Mouse (Mus musculus) spleen, postnatal 36 days (tissue): ENCODE data around the gene Elf2.
"Not testable (repeated sequence)": the region's sequence is repeated elsewhere in the genome, so short reads cannot be mapped to it uniquely, and the experiment has no call there.

Source experiments
- DNase-seq, 2 experiments: peaks; one replicate each; pipeline ENCODE4 v3.0.0; 2022; ENCODE audit warnings: low spot score in 2 of 2, mixed read lengths in 1 of 2

Elf2 gene

DNA sequence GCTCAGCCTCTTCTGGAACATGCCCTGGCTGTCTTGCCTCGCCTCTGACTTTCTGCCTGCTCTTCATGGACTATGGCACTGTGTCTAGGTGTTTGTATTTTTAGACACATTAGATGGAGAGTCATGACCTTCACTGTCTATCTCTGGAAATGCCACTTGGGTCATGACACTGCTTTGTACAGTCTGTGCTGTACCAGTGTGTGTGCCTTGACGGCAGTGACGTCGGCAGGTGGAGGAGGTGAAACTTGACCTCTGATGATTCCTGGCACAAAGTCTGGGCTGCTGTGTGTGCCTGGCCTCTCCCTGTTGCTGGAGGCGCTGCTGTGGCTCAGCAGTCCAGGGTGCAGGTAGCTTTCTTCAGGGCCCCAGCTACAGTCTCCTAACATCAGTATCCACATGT, 107.0 kb downstream of the Elf2 start:
- no peak for DNase-seq

- DNase-seq = no peak
Measured at GRCm38 (mm10) chr3:51232205-51232910, 108.1 kb downstream of the Elf2 start.

GRCm38 (mm10) chr3:51231499-51231898, 109.0 kb downstream of the Elf2 start:
- DNase-seq = no peak

- DNase-seq = no peak
Measured at GRCm38 (mm10) chr3:51230886-51231285, 109.6 kb downstream of the Elf2 start.

DNA sequence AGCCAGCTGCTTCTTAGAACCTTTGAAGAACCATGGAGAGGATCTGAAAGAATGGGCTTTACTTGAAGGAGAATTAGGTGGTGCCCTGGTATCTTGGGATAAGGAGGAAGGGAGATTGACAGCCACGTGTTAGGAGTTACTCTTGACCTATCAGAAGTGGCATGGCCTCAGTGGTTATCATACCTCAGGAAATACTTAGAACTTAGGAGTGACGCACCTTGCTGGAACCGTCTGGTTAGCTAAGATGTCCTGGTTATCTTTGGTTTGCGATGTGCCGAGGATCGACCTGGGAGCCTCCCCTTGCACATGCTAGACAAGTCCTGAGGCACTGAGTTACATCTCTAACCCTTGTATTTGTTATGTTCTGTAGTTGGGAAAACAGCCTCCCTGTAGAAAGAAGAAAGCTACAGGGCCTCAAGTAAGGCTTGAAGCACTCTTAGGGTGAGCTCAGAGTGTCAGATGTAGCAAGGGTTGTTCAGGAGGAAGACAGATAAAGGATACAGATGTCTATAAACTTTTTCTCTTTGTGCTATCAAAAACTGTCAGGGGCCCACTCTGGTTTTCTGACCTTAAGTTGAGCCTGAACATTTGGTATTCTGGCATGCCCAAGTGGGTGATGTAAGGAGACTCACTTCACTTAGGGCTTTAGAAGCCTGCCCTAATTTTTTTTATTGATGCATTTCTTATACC, 110.2 kb downstream of the Elf2 start:
- DNase-seq = peak; percentile 29 to 48

- no peak for DNase-seq
Measured at GRCm38 (mm10) chr3:51229226-51229625, 111.2 kb downstream of the Elf2 start.

GRCm38 (mm10) chr3:51228821-51229205, 111.7 kb downstream of the Elf2 start:
- no peak for DNase-seq

GRCm38 (mm10) chr3:51228038-51228820, 112.2 kb downstream of the Elf2 start:
- peak; percentile 29 to 58 for DNase-seq

DNA sequence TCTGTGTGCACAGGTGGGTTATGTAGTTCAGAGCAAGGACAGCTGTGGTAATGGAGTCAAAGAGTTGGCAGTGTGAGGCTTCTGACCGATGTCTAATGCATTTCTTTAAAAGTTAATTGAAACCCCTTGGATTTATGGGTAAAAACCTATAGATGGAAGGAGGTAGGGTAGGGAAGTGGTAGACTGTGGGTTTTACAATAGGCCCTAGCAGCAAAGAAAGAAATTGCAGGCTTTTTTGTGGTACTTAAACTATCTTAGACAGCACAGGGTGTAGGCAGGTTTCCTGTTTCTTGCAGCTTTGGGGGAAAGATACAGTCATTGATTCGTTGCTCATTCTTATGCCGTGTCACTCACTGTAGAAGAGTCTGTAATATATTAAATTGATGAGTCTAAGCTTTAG, 113.9 kb downstream of the Elf2 start:
- DNase-seq = no peak

DNA sequence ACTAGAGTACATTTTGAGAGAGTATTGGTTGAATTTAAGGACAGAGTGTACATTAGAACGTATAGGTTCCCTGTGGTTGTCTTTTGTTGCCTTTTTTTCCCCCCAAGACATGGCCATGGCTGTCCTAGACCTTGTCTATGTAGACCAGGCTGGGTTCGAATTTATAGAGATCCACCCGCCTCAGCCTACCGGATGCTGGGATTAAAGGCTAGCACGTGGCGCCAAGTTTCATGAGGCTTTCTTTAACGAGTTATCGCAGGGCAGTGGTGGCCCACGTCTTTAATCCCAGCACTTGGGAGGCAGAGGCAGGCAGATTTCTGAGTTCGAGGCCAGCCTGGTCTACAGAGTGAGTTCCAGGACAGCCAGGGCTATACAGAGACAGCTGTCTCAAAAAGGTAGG, 114.5 kb downstream of the Elf2 start:
- no peak for DNase-seq

DNA sequence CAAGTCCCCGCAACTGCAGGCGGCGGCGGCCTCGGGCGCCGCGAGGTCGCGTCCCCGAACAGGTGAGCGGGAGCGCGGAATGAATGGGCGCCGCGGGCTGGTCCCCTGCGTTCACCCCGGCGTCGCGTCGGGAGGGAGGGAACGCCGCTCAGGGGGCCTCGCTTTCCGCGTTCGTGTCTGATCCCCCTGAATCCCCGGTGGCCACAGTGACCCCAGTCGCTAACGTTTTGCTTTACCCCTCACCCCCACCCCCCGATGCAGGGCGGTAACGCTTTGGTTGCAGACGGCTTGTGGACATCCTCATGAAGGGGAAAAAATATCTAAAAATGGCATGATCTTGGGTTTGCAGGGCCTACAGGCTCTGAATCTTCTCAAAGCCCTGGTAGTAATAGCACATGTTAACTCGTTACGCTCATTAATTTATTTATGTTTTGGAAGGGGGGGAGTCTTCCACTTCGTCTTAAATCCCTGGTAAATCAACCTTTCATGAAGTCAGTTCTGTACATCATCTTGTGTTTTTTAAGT, 115.2 kb downstream of the Elf2 start:
- DNase-seq = no peak

DNA sequence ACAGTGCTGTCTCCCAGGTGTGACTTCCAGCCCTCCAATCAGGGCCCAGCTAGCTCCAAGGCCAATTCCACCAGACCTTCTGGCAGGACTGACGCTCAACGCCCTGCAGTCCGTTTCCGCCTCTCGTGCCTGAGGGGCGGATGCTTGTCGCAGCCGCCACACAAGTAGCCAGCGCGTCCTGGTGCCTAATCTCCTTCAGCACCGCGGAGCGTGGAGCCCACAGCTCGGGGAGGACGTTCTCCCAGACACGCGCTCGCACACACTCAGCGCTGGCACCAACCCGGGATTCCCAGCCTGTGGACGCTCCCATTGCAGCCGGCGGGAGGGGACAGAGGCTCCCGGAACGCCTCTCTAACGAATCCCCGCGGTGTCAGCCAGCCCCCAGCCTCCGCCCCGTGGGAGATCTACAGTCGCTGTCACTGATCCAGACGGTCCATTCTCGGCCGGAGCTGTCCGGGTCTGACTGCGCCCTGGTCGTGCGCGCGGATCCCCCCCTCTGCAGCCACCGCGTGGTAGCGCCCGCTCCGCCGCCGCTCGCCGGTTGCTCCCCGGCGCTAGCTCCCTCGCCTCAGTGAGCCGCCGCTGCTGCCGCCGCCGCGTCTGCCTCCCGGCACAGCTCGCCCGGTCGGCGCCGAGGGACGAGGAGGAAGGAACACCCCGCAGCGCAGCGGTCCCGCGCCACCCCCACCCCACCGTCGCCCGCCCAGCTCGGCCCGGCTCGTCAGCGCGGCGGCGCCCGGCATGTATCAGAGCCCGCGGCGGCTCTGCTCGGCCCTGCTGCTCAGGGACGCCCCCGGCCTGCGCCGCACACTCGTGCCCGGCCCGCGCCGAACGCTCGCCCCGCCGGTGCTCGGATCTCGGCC, 115.9 kb downstream of the Elf2 start, which contains the start of gene Noct:
Gene Noct, plus strand, starts transcription at position 85 of the 863 bp plus-strand sequence.
- peak; percentile 81 to 85 for DNase-seq

GRCm38 (mm10) chr3:51223556-51223955, 116.9 kb downstream of the Elf2 start:
- no peak for DNase-seq

DNA sequence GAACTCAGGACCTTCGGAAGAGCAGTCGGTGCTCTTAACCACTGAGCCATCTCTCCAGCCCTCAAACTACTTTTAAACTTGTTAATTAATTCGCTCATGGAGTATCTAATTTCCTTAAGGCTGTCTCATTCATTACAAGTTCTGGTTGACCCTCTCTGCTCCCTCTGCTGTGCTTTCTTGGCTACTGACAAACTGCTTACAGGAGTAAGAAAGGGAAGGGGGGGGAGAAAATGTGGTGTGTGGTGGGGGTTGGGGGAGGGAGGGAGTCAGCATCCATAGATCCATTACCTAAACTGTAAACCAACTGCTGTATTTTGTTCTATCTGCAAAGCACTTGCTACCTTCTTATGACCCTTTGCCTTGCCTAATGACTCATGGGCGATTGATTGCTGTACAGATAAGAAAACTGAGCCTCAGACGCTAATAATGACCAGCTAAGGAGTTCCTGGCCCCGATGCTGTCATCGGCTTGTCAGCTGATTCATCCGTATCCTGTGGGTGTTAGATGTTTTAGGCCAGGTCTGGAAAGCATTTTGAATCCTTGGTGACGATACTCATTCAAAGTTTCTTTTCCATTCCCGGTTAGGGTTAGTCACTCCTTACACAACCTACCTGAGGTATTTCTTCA, 117.5 kb downstream of the Elf2 start:
- DNase-seq = no peak

- DNase-seq = no peak
Measured at GRCm38 (mm10) chr3:51222302-51222701, 118.2 kb downstream of the Elf2 start.

DNA sequence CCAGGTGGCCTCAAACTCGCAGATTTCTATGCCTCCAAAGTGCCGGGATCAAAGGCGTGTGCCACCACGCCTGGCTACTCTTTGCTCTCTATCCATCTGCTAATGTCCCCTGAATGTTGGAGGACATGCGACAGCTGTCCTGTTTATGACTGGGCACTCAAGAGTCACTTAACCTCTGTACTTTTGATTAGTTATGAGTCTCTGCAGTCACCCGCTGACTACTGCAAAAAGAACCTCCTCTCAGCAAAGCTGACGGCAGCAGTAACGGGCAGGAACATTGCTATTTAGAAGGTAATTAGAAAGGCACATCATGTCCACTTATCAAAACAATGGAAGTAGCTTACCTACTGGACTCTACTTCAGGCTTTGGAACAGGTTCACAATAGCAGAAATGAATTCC, 118.6 kb downstream of the Elf2 start:
- DNase-seq = no peak

DNA sequence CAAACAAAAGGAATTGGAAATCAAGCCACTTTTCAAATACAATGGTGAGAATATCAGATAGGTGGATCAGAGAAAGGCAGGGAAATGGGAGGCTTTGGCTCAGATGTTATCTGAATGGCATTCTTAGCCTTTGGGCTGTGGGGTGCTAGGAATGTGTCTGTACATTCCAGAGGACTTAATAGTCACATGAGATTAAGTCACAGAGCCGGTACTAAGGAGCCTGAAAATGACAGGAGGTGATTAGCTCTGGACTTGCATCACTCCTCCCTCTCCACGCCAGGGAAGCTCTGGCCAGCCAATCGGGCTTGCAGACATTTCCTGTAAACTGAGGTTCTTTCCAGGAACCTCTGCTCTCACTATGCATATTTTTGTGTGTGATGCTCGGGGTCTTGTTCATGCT, 119.6 kb downstream of the Elf2 start:
- DNase-seq = no peak

DNA sequence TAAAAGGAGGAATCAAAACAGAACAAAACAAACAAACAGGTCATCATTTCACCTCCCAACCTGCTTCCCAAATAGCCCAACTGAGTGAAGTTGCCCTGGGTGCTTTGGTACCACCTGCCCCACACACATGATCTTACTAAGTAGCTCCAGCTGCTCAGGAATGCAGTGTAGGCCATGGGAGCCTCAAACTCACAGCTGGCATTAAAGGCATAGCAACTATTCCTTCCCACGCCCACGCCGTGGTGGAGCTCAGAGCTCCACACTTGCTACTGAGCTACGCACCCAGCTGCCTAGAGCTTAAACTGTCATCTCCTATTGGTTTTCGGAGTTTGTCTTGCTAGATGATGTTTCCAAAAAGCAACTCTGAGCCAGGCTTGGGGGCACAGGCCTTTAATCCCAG, 121.2 kb downstream of the Elf2 start:
- DNase-seq = no peak

- DNase-seq = not testable (repeated sequence)
Measured at GRCm38 (mm10) chr3:51218385-51218784, 122.1 kb downstream of the Elf2 start.

DNA sequence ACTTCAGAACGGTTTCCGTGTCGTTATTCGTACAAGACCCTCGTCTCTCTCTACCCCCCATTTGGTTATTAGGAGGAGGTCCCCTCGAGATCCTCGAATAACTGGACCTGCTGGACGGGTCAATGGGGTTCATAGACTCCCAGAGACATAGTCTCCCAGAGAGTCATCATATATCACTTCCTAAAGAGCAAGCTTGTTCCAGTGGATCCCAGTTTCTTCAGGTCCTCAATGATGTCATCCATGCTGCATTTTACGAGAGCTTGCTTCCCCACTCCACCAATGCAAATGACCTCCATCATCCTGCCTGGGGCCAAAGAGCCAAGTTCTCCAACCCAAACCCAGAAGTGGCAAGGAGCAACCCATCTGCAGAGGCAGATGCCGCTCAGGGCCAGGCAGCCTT, 124.1 kb downstream of the Elf2 start:
- DNase-seq = not testable (repeated sequence)

DNA sequence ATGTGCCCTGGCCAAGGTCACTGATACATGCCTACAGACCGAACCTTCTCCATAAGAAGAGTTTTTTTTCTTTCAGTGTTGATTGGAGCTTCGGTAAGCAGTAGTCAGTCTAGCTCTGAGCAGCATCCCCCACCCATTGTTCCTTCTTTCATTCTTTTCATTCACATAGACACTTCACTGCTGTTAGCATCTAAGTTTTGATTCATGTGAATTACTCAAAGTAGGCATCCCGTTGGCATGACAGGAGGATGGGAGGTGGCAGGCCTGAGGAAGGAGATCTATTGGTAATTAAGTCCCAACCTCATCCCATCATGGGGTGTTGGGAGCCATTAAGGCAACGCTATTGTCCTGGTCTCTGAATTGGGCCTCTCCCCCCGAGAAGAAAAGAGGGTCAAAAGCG, 124.8 kb downstream of the Elf2 start:
- no peak for DNase-seq
